Mouse (Mus musculus) left cerebral cortex, adult 9 months (tissue): ENCODE measurements at regions not wholly inside any gene's neighbourhood (a gene's known extent, or its start where the extent isn't known, plus 50 kb on each side); places are given as distances from the start of the nearest gene placed in this dataset.

ENCODE experiments used
- DNase-seq, 2 experiments: peaks; one replicate each; pipeline ENCODE4 v3.0.0; 2022; ENCODE audit warnings: low spot score in 2 of 2

GRCm38 (mm10) chr8:58998081-58998480 is 85.6 kb upstream of the Galntl6 start:
- peak; percentile 1 to 28 for DNase-seq
